Mouse (Mus musculus): ENCODE results near the gene Gm42688. TPM values are rescaled to one million over a fixed set of nuclear protein-coding genes. Genes with fewer than 3 reads are reported as not detected.
"Not testable (repeated sequence)": the region's sequence is repeated elsewhere in the genome, so short reads cannot be mapped to it uniquely, and the experiment has no call there.

Gene Gm42688
- polyA plus RNA-seq, 1 experiment from 2014 or later: 1.1 TPM

DNA sequence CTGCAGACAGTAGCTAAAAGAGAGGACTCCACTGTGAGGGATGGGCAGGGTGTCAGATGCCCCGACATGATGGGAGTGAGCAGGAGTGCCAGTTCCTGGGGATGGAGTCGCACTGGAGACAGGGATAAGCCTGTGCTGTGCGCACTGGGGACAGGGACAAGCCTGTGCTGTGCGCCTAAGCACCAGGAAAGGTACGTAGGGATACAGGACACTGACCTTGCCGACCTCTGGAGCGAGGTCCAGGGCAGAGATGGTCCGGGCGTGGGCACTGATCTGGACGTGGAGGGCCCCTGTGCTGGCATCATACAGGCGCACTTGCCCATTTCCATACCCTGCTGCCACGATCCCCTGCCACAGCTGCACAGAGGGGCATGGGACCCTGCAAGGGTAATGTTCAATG lies 51.6 kb downstream of the Gm42688 start:
- H3K4me1 ChIP-seq (replicated peaks; ENCODE audit: control insufficient read depth, insufficient read depth, low read length): peaks cover 6% of the 10 kb centered on the region
- TF ChIP-seq CTCF (IDR thresholded peaks at IDR 0.05; ENCODE audit: low read depth): no peak
- no peak overlapping the region; the same call in 1 of the 2 replicates for H3K27ac ChIP-seq (ENCODE audit: low read depth, low read length)
- H3K27me3 ChIP-seq (replicated peaks; ENCODE audit: control insufficient read depth, insufficient read depth, low read length): no peaks in the 10 kb centered on the region
- no peak overlapping the region for H3K4me2 ChIP-seq (replicated peaks; ENCODE audit: low read depth)
- no peak for ATAC-seq
- 80% methylated on average over 12 of the region's 12 CpGs for WGBS
- peaks cover 44% of the 10 kb centered on the region for H3K36me3 ChIP-seq (ENCODE audit: control insufficient read depth, insufficient read depth)
- H3K9ac ChIP-seq (ENCODE audit: low read depth, low read length): no peak overlapping the region
- H3K9me3 ChIP-seq (ENCODE audit: control insufficient read depth): no peaks in the 10 kb centered on the region
- no peak overlapping the region for H3K4me3 ChIP-seq (ENCODE audit: low read depth, low read length)

DNA sequence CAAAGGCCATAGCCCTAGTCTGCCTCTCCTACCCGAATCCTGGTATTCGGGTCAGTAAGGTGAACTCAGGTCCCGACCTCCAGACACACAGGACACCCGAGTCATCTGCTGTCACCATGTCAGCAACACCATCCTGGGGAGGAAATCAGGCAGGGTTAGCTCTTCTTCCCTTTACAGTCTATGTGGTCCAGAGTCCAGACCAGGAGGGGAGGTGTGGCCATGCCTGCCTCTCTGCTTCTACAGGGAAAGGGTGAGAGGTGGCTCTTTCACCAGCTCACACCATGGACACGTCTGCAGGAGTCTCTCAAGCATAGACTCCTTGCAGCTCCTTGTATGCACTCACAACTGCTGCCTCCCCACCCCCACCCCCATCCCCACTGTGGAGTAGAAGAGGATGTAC lies 52.1 kb downstream of the Gm42688 start:
- Histone ChIP-seq H3K27me3 (replicated peaks; ENCODE audit: control insufficient read depth, insufficient read depth, low read length) (no peaks in the 10 kb centered on the region), H3K4me1 (replicated peaks; ENCODE audit: control insufficient read depth, insufficient read depth, low read length) (peaks cover 6% of the 10 kb centered on the region), H3K4me2 (replicated peaks; ENCODE audit: low read depth) (no peak overlapping the region), H3K9me3 (ENCODE audit: control insufficient read depth) (no peaks in the 10 kb centered on the region), H3K36me3 (ENCODE audit: control insufficient read depth, insufficient read depth) (peaks cover 40% of the 10 kb centered on the region), H3K27ac (ENCODE audit: low read depth, low read length) (no peak overlapping the region; the same call in 1 of the 2 replicates), H3K4me3 (ENCODE audit: low read depth, low read length) (no peak overlapping the region), H3K9ac (ENCODE audit: low read depth, low read length) (0 out of 2 replicates have a peak overlapping the region, but pooled peaks have one; percentile 1)
- peak; percentile 49 for ATAC-seq
- no peak for TF ChIP-seq CTCF (IDR thresholded peaks at IDR 0.05; ENCODE audit: low read depth)
- 64% methylated on average over 5 of the region's 5 CpGs for WGBS

DNA sequence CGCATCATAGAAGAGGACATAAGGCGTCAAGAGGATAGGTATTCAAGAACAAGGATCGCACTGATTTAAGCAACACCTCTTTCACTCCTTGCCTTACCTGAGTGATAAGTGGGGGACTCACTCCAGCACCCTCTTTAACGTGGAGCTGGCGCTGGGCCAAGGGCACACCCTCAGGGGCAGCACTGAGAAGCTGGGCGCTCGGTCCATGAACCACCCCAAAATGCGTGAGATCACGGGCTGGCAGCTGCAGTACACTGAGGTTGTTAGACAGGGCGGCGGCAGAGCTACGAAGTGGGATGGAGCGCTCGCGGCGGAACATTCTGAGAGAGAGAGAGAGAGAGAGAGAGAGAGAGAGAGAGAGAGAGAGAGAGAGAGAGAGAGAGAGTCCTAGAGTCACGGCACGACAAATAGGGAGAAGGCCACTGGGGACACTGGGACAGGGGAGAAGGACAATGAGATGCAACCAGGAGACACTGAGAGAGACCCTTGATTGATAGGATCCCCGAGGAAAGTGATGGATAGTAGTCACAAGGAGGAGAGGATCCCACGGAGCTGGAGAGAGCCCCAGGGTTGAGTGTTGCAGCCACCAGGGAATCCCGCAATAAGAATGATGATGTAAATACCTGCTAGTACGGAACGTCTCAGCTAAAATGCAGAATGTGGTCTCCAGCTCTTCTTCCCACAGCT lies 54.3 kb downstream of the Gm42688 start:
- Histone ChIP-seq H3K9me3 (ENCODE audit: control insufficient read depth) (no peaks in the 10 kb centered on the region), H3K4me1 (replicated peaks; ENCODE audit: control insufficient read depth, insufficient read depth, low read length) (peaks cover 6% of the 10 kb centered on the region), H3K4me3 (ENCODE audit: low read depth, low read length) (peak overlapping the region; percentile 47), H3K4me2 (replicated peaks; ENCODE audit: low read depth) (peak overlapping the region; percentile 88), H3K36me3 (ENCODE audit: control insufficient read depth, insufficient read depth) (peaks cover 19% of the 10 kb centered on the region), H3K9ac (ENCODE audit: low read depth, low read length) (no peak overlapping the region), H3K27ac (ENCODE audit: low read depth, low read length) (no peak overlapping the region), H3K27me3 (replicated peaks; ENCODE audit: control insufficient read depth, insufficient read depth, low read length) (0 out of 2 replicates have a peak, but pooled peaks cover under 1% of the 10 kb centered on the region)
- ATAC-seq: no peak
- 9% methylated on average over 23 of the region's 23 CpGs for WGBS
- no peak for TF ChIP-seq CTCF (IDR thresholded peaks at IDR 0.05; ENCODE audit: low read depth)

GRCm38 (mm10) chr6:83156259-83156684 lies 54.9 kb downstream of the Gm42688 start, which contains the start of the genes Wdr54 and 1700003E16Rik:
Gene Wdr54 (minus strand): TSS chr6:83156397.
Gene 1700003E16Rik (plus strand): TSS chr6:83156404.
- no peaks in the 10 kb centered on the region for H3K9me3 ChIP-seq (ENCODE audit: control insufficient read depth)
- no peak within 1 kb of the TSS for H3K27ac ChIP-seq (ENCODE audit: low read depth, low read length)
- H3K4me3 ChIP-seq (ENCODE audit: low read depth, low read length): peak within 1 kb of the TSS; percentile 47
- H3K4me2 ChIP-seq (replicated peaks; ENCODE audit: low read depth): peak within 1 kb of the TSS; percentile 88
- no peak within 1 kb of the TSS for H3K9ac ChIP-seq (ENCODE audit: low read depth, low read length)
- peaks cover 6% of the 10 kb centered on the region for H3K4me1 ChIP-seq (replicated peaks; ENCODE audit: control insufficient read depth, insufficient read depth, low read length)
- under 1% methylated on average over 32 of the region's 32 CpGs for WGBS
- TF ChIP-seq CTCF (IDR thresholded peaks at IDR 0.05; ENCODE audit: low read depth): no peak
- H3K27me3 ChIP-seq (replicated peaks; ENCODE audit: control insufficient read depth, insufficient read depth, low read length): 0 out of 2 replicates have a peak, but pooled peaks cover 6% of the 10 kb centered on the region
- ATAC-seq: 0 out of 2 replicates have a peak, but pooled peaks have one; percentile 25
- peaks cover 13% of the 10 kb centered on the region for H3K36me3 ChIP-seq (ENCODE audit: control insufficient read depth, insufficient read depth)

DNA sequence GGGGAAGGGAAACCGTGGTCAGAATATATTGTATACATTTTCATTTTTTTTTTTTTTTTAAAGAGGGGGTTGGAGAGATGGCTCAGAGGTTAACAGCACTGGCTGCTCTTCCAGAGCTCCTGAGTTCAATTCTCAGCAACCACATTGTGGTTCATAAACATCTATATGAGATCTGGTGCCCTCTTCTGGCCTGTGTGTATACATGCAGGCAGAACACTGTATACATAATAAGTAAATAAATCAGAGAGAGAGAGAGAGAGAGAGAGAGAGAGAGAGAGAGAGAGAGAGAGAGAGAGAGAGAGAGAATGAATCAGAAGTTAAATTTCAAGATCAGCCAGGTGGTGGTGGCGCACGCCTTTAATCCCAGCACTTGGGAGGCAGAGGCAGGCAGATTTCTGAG lies 58.0 kb downstream of the Gm42688 start:
- 25% methylated on average over 3 of the region's 3 CpGs for WGBS
- not testable (repeated sequence) for H3K36me3 ChIP-seq (ENCODE audit: control insufficient read depth, insufficient read depth); H3K9ac ChIP-seq (ENCODE audit: low read depth, low read length); ATAC-seq; H3K9me3 ChIP-seq (ENCODE audit: control insufficient read depth); H3K4me3 ChIP-seq (ENCODE audit: low read depth, low read length); H3K4me2 ChIP-seq (replicated peaks; ENCODE audit: low read depth); H3K27ac ChIP-seq (ENCODE audit: low read depth, low read length)
- TF ChIP-seq CTCF (IDR thresholded peaks at IDR 0.05; ENCODE audit: low read depth): peak; percentile 76
- peaks cover 13% of the 10 kb centered on the region; the same call in 1 of the 2 replicates for H3K27me3 ChIP-seq (replicated peaks; ENCODE audit: control insufficient read depth, insufficient read depth, low read length)
- H3K4me1 ChIP-seq (replicated peaks; ENCODE audit: control insufficient read depth, insufficient read depth, low read length): peaks cover 17% of the 10 kb centered on the region

MicroRNAs within 50 kb of the gene (microRNA counts, 519-probe panel; counts per million panel counts)
- not detected for microRNA mmu-miR-3470a+mmu-miR-3470b

Small RNA genes within 50 kb of the gene (microRNA-seq; reads per million reads assigned to microRNA genes)
- gene Mir3470a: not detected

Other genes starting within 250 kb of the Gm42688 start
- gene Sema4f, start 161.8 kb upstream of the Gm42688 start, polyA plus RNA-seq (2015; fragmentation: Nextera tagmentation; extraction: Ambion mirVana): 0.56 and 0.64 TPM in 2 replicates
- 0.16 TPM in 1 of 2 replicates, not detected in the other for gene M1ap, start 154.7 kb upstream of the Gm42688 start, polyA plus RNA-seq (2015; fragmentation: Nextera tagmentation; extraction: Ambion mirVana)
- gene Dok1, start 68.1 kb upstream of the Gm42688 start, polyA plus RNA-seq (2015; fragmentation: Nextera tagmentation; extraction: Ambion mirVana): 7.7 and 8.8 TPM in 2 replicates
- 4.1 and 4.7 TPM in 2 replicates for gene Loxl3, start 67.4 kb upstream of the Gm42688 start, polyA plus RNA-seq (2015; fragmentation: Nextera tagmentation; extraction: Ambion mirVana)
- 191 and 210 TPM in 2 replicates for gene Aup1, start 47.1 kb upstream of the Gm42688 start, polyA plus RNA-seq (2015; fragmentation: Nextera tagmentation; extraction: Ambion mirVana)
- gene Htra2, start 46.3 kb upstream of the Gm42688 start, polyA plus RNA-seq (2015; fragmentation: Nextera tagmentation; extraction: Ambion mirVana): 22.7 and 24.0 TPM in 2 replicates
- 24.8 and 27.1 TPM in 2 replicates for gene Dqx1, start 43.8 kb upstream of the Gm42688 start, polyA plus RNA-seq (2015; fragmentation: Nextera tagmentation; extraction: Ambion mirVana)
- 7.6 and 8.4 TPM in 2 replicates for gene Tlx2, start 31.3 kb upstream of the Gm42688 start, polyA plus RNA-seq (2015; fragmentation: Nextera tagmentation; extraction: Ambion mirVana)
- 13.6 and 14.4 TPM in 2 replicates for gene Pcgf1, start 23.7 kb upstream of the Gm42688 start, polyA plus RNA-seq (2015; fragmentation: Nextera tagmentation; extraction: Ambion mirVana)
- 0.23 TPM in 1 of 2 replicates, not detected in the other for gene Lbx2, start 15.2 kb upstream of the Gm42688 start, polyA plus RNA-seq (2015; fragmentation: Nextera tagmentation; extraction: Ambion mirVana)
- 0.84 and 1.3 TPM in 2 replicates for gene Ccdc142, start within 50 bp of the Gm42688 start, polyA plus RNA-seq (2015; fragmentation: Nextera tagmentation; extraction: Ambion mirVana)
- 113 and 115 TPM in 2 replicates for gene Mrpl53, start 7.4 kb downstream of the Gm42688 start, polyA plus RNA-seq (2015; fragmentation: Nextera tagmentation; extraction: Ambion mirVana)
- 18.4 and 20.9 TPM in 2 replicates for gene Mogs, start 13.9 kb downstream of the Gm42688 start, polyA plus RNA-seq (2015; fragmentation: Nextera tagmentation; extraction: Ambion mirVana)
- gene Wbp1, start 19.9 kb downstream of the Gm42688 start, polyA plus RNA-seq (2015; fragmentation: Nextera tagmentation; extraction: Ambion mirVana): 69.1 and 72.7 TPM in 2 replicates
- gene Ino80b, start 23.8 kb downstream of the Gm42688 start, polyA plus RNA-seq (2015; fragmentation: Nextera tagmentation; extraction: Ambion mirVana): 6.0 and 8.5 TPM in 2 replicates
- gene Rtkn, start 33.8 kb downstream of the Gm42688 start, polyA plus RNA-seq (2015; fragmentation: Nextera tagmentation; extraction: Ambion mirVana): 19.7 and 21.1 TPM in 2 replicates
- gene Wdr54, start 54.8 kb downstream of the Gm42688 start, polyA plus RNA-seq (2015; fragmentation: Nextera tagmentation; extraction: Ambion mirVana): 1.0 and 1.2 TPM in 2 replicates
- 0.60 and 1.0 TPM in 2 replicates for gene 1700003E16Rik, start 54.8 kb downstream of the Gm42688 start, polyA plus RNA-seq (2015; fragmentation: Nextera tagmentation; extraction: Ambion mirVana)
- 47.1 and 49.9 TPM in 2 replicates for gene Dctn1, start 64.3 kb downstream of the Gm42688 start, polyA plus RNA-seq (2015; fragmentation: Nextera tagmentation; extraction: Ambion mirVana)
- gene Slc4a5, start 118.2 kb downstream of the Gm42688 start, polyA plus RNA-seq (2015; fragmentation: Nextera tagmentation; extraction: Ambion mirVana): 1.5 and 1.7 TPM in 2 replicates
- gene Mthfd2, start 224.3 kb downstream of the Gm42688 start, polyA plus RNA-seq (2015; fragmentation: Nextera tagmentation; extraction: Ambion mirVana): 17.6 and 18.4 TPM in 2 replicates
- 29.7 and 30.8 TPM in 2 replicates for gene Mob1a, start 224.4 kb downstream of the Gm42688 start, polyA plus RNA-seq (2015; fragmentation: Nextera tagmentation; extraction: Ambion mirVana)
- gene Bola3, start 247.5 kb downstream of the Gm42688 start, polyA plus RNA-seq (2015; fragmentation: Nextera tagmentation; extraction: Ambion mirVana): 167 and 184 TPM in 2 replicates